8 mouse cellular contexts compared by ENCODE assay signal in genomic region chr1:193255032-193255431, GRCm38 (mm10). TPM values are rescaled to one million over a fixed set of nuclear protein-coding genes. Genes with fewer than 3 reads are reported as not detected.
"Had no signal": no experiment of that assay in that cellular context is flagged by ENCODE, and none has a peak within 500 bp of the region (broad histone marks: within the 10 kb centered on the region; RNA-seq: fewer than 3 reads in every experiment).

No protein-coding gene starts in this region.

- H3K36me3 ChIP-seq: midbrain, embryonic 10.5 days; midbrain, embryonic 12.5 days; neural tube, embryonic 13.5 days; neural tube, embryonic 15.5 days had no signal

- H3K4me1 ChIP-seq: midbrain, embryonic 10.5 days; midbrain, embryonic 12.5 days had no signal

- H3K27me3 ChIP-seq: neural tube, embryonic 13.5 days; neural tube, embryonic 15.5 days had no signal

- H3K9ac ChIP-seq: liver, embryonic 14.5 days; midbrain, embryonic 12.5 days; neural tube, embryonic 13.5 days had no signal

- H3K27ac ChIP-seq: liver, embryonic 14.5 days; midbrain, embryonic 10.5 days; midbrain, embryonic 12.5 days; neural tube, embryonic 13.5 days; neural tube, embryonic 15.5 days had no signal

- H3K4me2 ChIP-seq: midbrain, embryonic 12.5 days; neural tube, embryonic 13.5 days; neural tube, embryonic 15.5 days had no signal

- H3K4me3 ChIP-seq: midbrain, embryonic 10.5 days; midbrain, embryonic 12.5 days; myocyte; neural tube, embryonic 13.5 days; neural tube, embryonic 15.5 days had no signal

- H3K9me3 ChIP-seq: midbrain, embryonic 10.5 days; midbrain, embryonic 12.5 days; neural tube, embryonic 13.5 days; neural tube, embryonic 15.5 days had no signal

RNA-seq across cellular contexts. Expression of gene Hsd11b1, which starts 8.8 kb away (rescaled TPM):
- total RNA-seq: megakaryocyte-erythroid progenitor cell, adult 5-6 weeks had no signal
- polyA plus RNA-seq: midbrain, embryonic 12.5 days; neural tube, embryonic 11.5 days; neural tube, embryonic 13.5 days had no signal

RNA-seq across cellular contexts. Expression of gene G0s2, which starts 18.0 kb away (rescaled TPM):
- total RNA-seq: megakaryocyte-erythroid progenitor cell, adult 5-6 weeks had no signal

RNA-seq across cellular contexts. Expression of gene Lamb3, which starts 47.5 kb away (rescaled TPM):
- total RNA-seq: megakaryocyte-erythroid progenitor cell, adult 5-6 weeks had no signal
